Mouse (Mus musculus) liver, embryonic 14.5 days (tissue): ENCODE measurements around the gene Map2k7. TPM values are rescaled to one million over a fixed set of nuclear protein-coding genes. Genes with fewer than 3 reads are reported as not detected.

Experiments
- ATAC-seq: fragments of 200-750 bp; cut with Nextera tagmentation; 2 replicates; pipeline ENCODE4 v1.8.0; 2017; ENCODE audit warnings: moderate number of reproducible peaks, mild to moderate bottlenecking, moderate library complexity; ENCODE audit not compliant: insufficient read depth
- DNase-seq, 3 experiments: peaks; one replicate each; pipeline ENCODE4 v3.0.0-alpha.2; 2012 to 2013; ENCODE audit warnings: low read depth in 3 of 3, low spot score in 3 of 3
- H3K27ac ChIP-seq: fragments of 300-500 bp; sonication (generic); 2 replicates; pipeline ENCODE4 v1.5.1; 2014; ENCODE audit warnings: moderate library complexity, mild to moderate bottlenecking, control low read depth, inconsistent platforms
- H3K27me3 ChIP-seq: fragments of 300-500 bp; sonication (generic); 2 replicates; pipeline ENCODE4 v1.6.1; 2014; ENCODE audit warnings: mild to moderate bottlenecking, low read length, moderate library complexity; ENCODE audit not compliant: control insufficient read depth, insufficient read depth
- H3K36me3 ChIP-seq: fragments of 300-500 bp; sonication (generic); replicated peaks from 2 replicates; pipeline ENCODE4 v1.6.1; 2014; ENCODE audit warnings: low read depth; ENCODE audit not compliant: control insufficient read depth, insufficient read depth
- H3K4me1 ChIP-seq, 2 experiments: fragments of 200-500 bp in 1 of 2; fragments of 300-500 bp in 1 of 2; sonication (generic) in 1 of 2; replicated peaks; 2 replicates each; pipeline ENCODE4 v1.6.1; 2012 to 2014; ENCODE audit warnings: antibody characterized with exemption in 1 of 2, inconsistent platforms in 1 of 2, low read length in 1 of 2; ENCODE audit not compliant: control insufficient read depth in 2 of 2, insufficient read depth in 2 of 2
- H3K4me2 ChIP-seq: fragments of 300-500 bp; sonication (generic); 2 replicates; pipeline ENCODE4 v1.6.1; 2014; ENCODE audit warnings: low read depth, mild to moderate bottlenecking, control low read depth, moderate library complexity
- H3K4me3 ChIP-seq, 2 experiments: fragments of 200-500 bp in 1 of 2; fragments of 300-500 bp in 1 of 2; sonication (generic) in 1 of 2; 2 replicates each; pipeline ENCODE4 v1.5.1; 2012 to 2014; ENCODE audit warnings: low read depth in 2 of 2, low read length in 2 of 2, mild to moderate bottlenecking in 2 of 2, control low read depth in 1 of 2, inconsistent platforms in 1 of 2, moderate library complexity in 1 of 2; ENCODE audit not compliant: insufficient read depth in 1 of 2
- H3K9ac ChIP-seq: fragments of 300-500 bp; sonication (generic); replicated peaks from 2 replicates; pipeline ENCODE4 v1.6.1; 2014; ENCODE audit warnings: mild to moderate bottlenecking, control low read depth, moderate library complexity
- H3K9me3 ChIP-seq: fragments of 300-500 bp; sonication (generic); 2 replicates; pipeline ENCODE4 v1.6.1; 2016; ENCODE audit warnings: low read length, mixed read lengths; ENCODE audit not compliant: control insufficient read depth
- CTCF ChIP-seq: IDR thresholded peaks from 2 replicates; pipeline ENCODE4 v1.5.1; 2016; ENCODE audit warnings: antibody characterized with exemption, low read depth, control low read depth
- EP300 ChIP-seq: IDR thresholded peaks from 2 replicates; pipeline ENCODE4 v1.6.1; 2016; ENCODE audit warnings: antibody characterized with exemption, low read depth
- WGBS: fragments of 180-500 bp; shearing (Covaris S2); extraction: QIAGEN DNeasy Blood & Tissue Kit; methylation state at CpG from one replicate; pipeline ENCODE4 v1.1.7; 2014; ENCODE audit not compliant: insufficient replicate concordance; 5-methylcytosine and 5-hydroxymethylcytosine counted together
- polyA plus RNA-seq, 2 experiments: library from polyadenylated mRNA; depleted of rRNA in 1 of 2; stranded (reverse) in 1 of 2; unstranded in 1 of 2; fragments of >200 nt; fragmentation: Nextera tagmentation in 1 of 2; extraction: Ambion mirVana in 1 of 2; gene quantifications; 2 replicates each; pipeline versions ENCODE4 v1.2.1 to v1.2.3; 2012 to 2014

Map2k7 gene
- polyA plus RNA-seq, 2 experiments: 6.6 to 13.2 TPM

DNA sequence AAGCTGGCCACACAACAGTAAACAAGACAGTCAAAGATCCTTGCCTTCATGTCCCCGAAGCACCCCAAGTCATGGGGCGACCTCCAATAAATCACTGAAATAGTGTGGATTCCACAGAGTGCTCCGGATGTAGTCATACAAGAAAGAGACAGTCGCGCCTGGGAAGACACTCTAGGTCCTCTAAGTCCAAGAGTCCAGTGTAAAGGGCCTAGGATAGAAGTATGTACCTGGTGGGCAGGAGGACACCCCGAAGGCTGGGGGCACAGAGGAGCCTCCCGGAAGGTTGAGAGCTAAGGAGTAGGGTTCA is 45.0 kb upstream of the Map2k7 start:
- Histone ChIP-seq H3K9ac (no peak overlapping the region), H3K4me2 (no peak overlapping the region)
- ATAC-seq: no peak

DNA sequence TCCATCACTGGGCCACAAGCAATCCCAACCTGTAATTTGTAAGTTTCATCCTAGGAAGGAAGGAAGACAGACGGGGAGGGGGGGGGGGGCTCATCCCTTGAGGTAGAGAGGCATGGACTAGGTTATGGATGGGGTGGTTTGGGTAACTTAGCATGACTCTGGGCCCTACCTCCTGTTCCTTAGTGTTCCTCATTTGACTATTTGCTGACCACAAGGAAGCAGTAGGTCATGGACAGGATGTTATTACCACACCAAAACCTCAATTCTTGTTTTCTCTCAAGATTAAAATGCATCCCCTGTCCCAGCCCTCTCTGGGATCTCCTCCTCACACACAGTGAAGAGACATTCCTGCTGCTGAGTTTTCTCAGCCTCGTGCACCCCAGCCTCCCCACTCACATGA is 37.2 kb upstream of the Map2k7 start:
- H3K9ac ChIP-seq: no peak overlapping the region
- no peak overlapping the region for H3K27ac ChIP-seq
- no peaks in the 10 kb centered on the region for H3K9me3 ChIP-seq
- peaks cover 17% of the 10 kb centered on the region for H3K27me3 ChIP-seq
- TF ChIP-seq EP300: no peak
- TF ChIP-seq CTCF: no peak
- no peak for ATAC-seq
- WGBS: 25% methylated on average over 2 of the region's 2 CpGs
- no peaks in the 10 kb centered on the region for H3K36me3 ChIP-seq
- DNase-seq: no peak
- no peak overlapping the region for H3K4me3 ChIP-seq
- H3K4me2 ChIP-seq: no peak overlapping the region
- H3K4me1 ChIP-seq: no peaks in the 10 kb centered on the region

More for the DNA sequence above, 45.0 kb upstream of the Map2k7 start:
- Histone ChIP-seq H3K36me3 (no peaks in the 10 kb centered on the region), H3K27ac (no peak overlapping the region), H3K4me1 (peaks cover 12 to 15% of the 10 kb centered on the region in 2 experiments), H3K9me3 (no peaks in the 10 kb centered on the region), H3K4me3 (no peak overlapping the region), H3K27me3 (no peaks in the 10 kb centered on the region)
- 48% methylated on average over 7 of the region's 7 CpGs for WGBS
- no peak for DNase-seq
- TF ChIP-seq EP300: no peak
- TF ChIP-seq CTCF: no peak

DNA sequence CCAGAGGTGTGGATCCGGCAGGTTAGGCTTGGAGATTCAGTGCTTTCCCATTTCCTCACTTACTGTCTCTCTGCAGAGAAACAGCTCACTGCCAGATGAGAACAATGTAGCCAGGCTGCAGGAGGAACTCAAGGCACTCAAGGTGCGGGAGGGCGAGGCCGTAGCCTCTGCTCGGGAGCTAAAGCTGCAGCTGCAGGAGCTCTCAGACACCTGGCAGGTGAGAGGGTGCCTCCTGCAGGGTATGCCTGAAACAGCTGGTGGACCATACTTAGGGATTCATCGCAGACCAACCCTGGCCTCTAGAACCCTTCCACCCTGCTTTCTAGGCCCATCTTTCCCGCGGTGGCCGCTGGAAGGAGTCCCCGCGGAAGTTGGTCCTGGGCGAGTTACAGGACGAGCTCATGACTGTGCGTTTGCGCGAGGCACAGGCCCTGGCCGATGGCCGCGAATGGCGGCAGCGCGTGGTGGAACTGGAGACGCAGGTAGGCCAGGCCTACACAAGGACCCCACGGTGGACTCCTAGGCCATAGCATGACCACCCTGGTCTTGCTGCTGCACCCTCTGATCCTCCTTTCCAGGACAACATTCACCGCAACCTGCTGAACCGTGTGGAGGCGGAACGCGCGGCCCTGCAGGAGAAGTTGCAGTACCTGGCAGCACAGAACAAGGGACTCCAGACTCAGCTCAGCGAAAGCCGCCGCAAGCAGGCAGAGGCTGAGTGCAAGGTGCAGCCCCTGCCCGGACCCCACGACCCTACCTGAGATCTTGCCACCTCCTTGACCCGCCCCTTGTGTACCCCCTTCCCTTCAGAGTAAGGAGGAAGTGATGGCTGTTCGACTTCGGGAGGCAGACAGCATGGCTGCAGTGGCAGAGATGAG is 33.1 kb upstream of the Map2k7 start:
- Histone ChIP-seq H3K27ac (no peak overlapping the region), H3K27me3 (peaks cover 26% of the 10 kb centered on the region), H3K36me3 (no peaks in the 10 kb centered on the region), H3K4me2 (peak overlapping the region; percentile 26), H3K4me1 (no peaks in the 10 kb centered on the region; a peak in 1 of 4 replicates), H3K9me3 (no peaks in the 10 kb centered on the region), H3K4me3 (no peak overlapping the region), H3K9ac (no peak overlapping the region)
- WGBS: 21% methylated on average over 38 of the region's 38 CpGs
- DNase-seq (no peak), ATAC-seq (0 out of 2 replicates have a peak, but pooled peaks have one; percentile 2)
- no peak for TF ChIP-seq EP300
- TF ChIP-seq CTCF: peak; percentile 33; the same call in 1 of the 2 replicates

DNA sequence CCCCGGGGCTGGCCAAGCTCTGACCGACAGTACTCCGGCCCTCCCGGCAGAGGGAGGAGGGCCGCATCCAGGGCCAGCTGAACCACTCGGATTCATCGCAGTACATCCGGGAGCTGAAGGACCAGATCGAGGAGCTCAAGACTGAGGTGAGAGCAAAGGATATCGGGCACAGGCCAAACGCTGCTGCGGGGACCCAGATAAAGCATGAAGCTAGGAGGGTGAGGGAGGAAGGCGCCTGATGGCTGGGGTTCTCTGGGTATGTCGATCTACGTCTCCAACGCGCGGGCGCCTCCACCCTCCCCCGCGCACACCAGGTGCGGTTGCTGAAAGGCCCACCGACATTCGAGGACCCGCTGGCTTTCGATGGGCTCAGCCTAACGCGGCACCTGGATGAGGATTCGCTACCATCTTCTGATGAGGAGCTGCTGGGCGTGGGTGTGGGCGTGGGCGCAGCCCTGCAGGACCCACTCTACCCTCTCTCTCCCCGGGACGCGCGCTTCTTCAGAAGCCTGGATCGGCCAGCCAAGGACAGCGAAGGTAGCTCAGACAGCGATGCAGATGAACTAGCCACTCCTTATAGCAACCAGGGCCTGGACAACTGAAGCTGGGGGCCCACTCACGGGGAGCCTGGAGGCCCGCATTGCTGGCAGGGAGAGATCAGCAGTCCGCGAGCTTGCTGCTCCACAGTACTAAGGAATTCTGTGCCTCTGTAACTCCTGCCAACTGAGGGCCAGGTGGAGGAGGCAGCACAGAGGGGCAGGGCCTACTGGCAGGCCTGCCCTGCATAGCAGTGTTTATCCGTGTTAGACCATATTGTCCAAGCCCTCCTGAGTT is 32.1 kb upstream of the Map2k7 start:
- no peak overlapping the region for H3K4me3 ChIP-seq
- no peak overlapping the region for H3K9ac ChIP-seq
- 10% methylated on average over 44 of the region's 44 CpGs for whole genome bisulfite sequencing
- peak; percentile 72 for ATAC-seq
- no peak overlapping the region for H3K27ac ChIP-seq
- no peak for DNase-seq
- H3K27me3 ChIP-seq: peaks cover 26% of the 10 kb centered on the region
- no peaks in the 10 kb centered on the region; a peak in 1 of 4 replicates for H3K4me1 ChIP-seq
- peak overlapping the region; percentile 26 for H3K4me2 ChIP-seq
- no peak for TF ChIP-seq CTCF
- TF ChIP-seq EP300: peak; percentile 26; the same call in 1 of the 2 replicates
- H3K36me3 ChIP-seq: no peaks in the 10 kb centered on the region
- no peaks in the 10 kb centered on the region for H3K9me3 ChIP-seq

DNA sequence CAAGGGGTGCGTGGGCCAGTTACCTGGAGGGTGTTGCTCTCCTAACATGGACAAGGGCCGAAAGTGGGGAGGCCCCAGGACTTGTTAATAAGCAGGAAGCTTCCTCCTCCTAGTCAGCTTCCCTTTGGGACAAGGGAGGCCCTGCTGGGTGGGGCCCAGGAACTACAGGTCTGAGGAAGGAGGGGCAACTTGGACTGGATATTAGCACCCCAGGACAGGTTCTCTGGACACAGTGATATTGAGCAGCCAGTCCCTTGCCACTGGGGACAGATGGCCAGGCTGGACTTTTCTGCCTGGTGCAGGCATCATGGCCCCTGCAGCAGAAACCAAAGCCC is 31.6 kb upstream of the Map2k7 start:
- Histone ChIP-seq H3K36me3 (no peaks in the 10 kb centered on the region), H3K4me3 (no peak overlapping the region), H3K9me3 (no peaks in the 10 kb centered on the region), H3K4me2 (no peak overlapping the region), H3K27ac (no peak overlapping the region), H3K27me3 (peaks cover 26% of the 10 kb centered on the region), H3K9ac (no peak overlapping the region), H3K4me1 (no peaks in the 10 kb centered on the region; a peak in 1 of 4 replicates)
- 42% methylated on average over 2 of the region's 2 CpGs for WGBS
- TF ChIP-seq EP300 (no peak), CTCF (no peak)
- ATAC-seq: no peak
- DNase-seq: no peak
